Mouse (Mus musculus) urinary bladder, postnatal 0 days (tissue): ENCODE measurements around the gene Speer4a. TPM values are rescaled to one million over a fixed set of nuclear protein-coding genes. Genes with fewer than 3 reads are reported as not detected.

Experiments
- polyA plus RNA-seq: library from polyadenylated mRNA; unstranded; fragments of >200 nt; fragmentation: Nextera tagmentation; extraction: Ambion mirVana; gene quantifications from 2 replicates; pipeline ENCODE4 v1.2.1, GENCODE M21; 2015

Gene Speer4a
- polyA plus RNA-seq = 0.13 and 0.42 TPM in 2 replicates

DNA sequence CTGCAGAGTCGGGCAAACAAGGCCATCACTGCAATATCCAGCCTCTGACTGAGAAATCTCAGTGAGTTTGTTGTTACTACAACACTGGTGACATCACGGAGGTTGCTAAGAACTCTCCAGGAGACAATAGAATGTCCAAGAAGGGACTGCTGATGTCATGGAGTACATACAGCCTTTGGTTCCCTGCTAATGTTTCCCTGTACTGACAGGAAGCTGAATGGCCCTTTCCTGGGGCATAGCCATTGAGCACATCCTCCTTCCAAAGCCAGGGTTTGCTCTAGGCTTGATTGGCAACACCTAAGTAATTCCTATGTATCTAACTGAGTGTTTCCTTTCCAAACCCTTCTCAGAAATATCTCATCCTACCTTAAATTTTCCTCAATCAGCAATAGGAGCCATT is at the start of gene Speer4a:
Speer4a (minus strand) TSS at position 101 of the 400 bp plus-strand sequence.

DNA sequence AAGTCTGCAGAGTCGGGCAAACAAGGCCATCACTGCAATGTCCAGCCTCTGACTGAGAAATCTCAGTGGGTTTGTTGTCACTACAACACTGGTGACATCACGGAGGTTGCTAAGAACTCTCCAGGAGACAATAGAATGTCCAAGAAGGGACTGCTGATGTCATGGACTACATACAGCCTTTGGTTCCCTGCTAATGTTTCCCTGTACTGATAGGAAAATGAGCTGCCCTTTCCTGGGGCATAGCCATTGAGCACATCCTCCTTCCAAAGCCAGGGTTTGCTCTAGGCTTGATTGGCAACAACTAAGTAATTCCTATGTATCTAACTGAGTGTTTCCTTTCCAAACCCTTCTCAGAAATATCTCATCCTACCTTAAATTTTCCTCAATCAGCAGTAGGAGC is 19.1 kb upstream of the Speer4a start, which contains the start of gene Gm7347:
Gm7347 (minus strand) TSS at position 101 of the 400 bp plus-strand sequence.

DNA sequence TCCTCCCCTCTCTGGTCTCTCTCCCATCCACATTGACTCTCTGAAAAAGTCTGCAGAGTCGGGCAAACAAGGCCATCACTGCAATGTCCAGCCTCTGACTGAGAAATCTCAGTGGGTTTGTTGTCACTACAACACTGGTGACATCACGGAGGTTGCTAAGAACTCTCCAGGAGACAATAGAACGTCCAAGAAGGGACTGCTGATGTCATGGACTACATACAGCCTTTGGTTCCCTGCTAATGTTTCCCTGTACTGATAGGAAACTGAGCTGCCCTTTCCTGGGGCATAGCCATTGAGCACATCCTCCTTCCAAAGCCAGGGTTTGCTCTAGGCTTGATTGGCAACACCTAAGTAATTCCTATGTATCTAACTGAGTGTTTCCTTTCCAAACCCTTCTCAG is 16.5 kb downstream of the Speer4a start, which contains the start of gene Gm5862:
Gm5862 (minus strand) TSS at position 101 of the 400 bp plus-strand sequence.

DNA sequence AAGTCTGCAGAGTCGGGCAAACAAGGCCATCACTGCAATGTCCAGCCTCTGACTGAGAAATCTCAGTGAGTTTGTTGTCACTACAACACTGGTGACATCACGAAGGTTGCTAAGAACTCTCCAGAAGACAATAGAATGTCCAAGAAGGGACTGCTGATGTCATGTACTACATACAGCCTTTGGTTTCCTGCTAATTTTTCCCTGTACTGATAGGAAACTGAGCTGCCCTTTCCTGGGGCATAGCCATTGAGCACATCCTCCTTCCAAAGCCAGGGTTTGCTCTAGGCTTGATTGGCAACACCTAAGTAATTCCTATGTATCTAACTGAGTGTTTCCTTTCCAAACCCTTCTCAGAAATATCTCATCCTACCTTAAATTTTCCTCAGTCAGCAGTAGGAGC is 34.7 kb downstream of the Speer4a start, which contains the start of gene Gm1979:
Gm1979 (minus strand) TSS at position 101 of the 400 bp plus-strand sequence.

DNA sequence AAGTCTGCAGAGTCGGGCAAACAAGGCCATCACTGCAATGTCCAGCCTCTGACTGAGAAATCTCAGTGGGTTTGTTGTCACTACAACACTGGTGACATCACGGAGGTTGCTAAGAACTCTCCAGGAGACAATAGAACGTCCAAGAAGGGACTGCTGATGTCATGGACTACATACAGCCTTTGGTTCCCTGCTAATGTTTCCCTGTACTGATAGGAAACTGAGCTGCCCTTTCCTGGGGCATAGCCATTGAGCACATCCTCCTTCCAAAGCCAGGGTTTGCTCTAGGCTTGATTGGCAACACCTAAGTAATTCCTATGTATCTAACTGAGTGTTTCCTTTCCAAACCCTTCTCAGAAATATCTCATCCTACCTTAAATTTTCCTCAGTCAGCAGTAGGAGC is 50.8 kb downstream of the Speer4a start, which contains the start of gene Gm21698:
Gm21698 (minus strand) TSS at position 101 of the 400 bp plus-strand sequence.

Other genes with a start within 250 kb of the Speer4a start
- 0.16 and 0.18 TPM in 2 replicates for gene Gm21663, start 97.2 kb downstream of the Speer4a start, polyA plus RNA-seq
- gene Gm21671, start 85.1 kb downstream of the Speer4a start, polyA plus RNA-seq = 0.11 and 0.23 TPM in 2 replicates
- gene Gm21680, start 66.9 kb downstream of the Speer4a start, polyA plus RNA-seq = 0.06 and 0.25 TPM in 2 replicates
- 0.12 and 0.31 TPM in 2 replicates for gene Gm21698, start 50.9 kb downstream of the Speer4a start, polyA plus RNA-seq
- 0.12 and 0.17 TPM in 2 replicates for gene Gm1979, start 34.8 kb downstream of the Speer4a start, polyA plus RNA-seq
- 0.12 TPM in 1 of 2 replicates, not detected in the other for gene Gm5862, start 16.6 kb downstream of the Speer4a start, polyA plus RNA-seq
- 0.06 and 0.27 TPM in 2 replicates for gene Gm7347, start 19.0 kb upstream of the Speer4a start, polyA plus RNA-seq
- 0.06 and 0.10 TPM in 2 replicates for gene Gm10471, start 49.7 kb upstream of the Speer4a start, polyA plus RNA-seq
- gene 5031410I06Rik, start 65.8 kb upstream of the Speer4a start, polyA plus RNA-seq = 0.08 TPM in 1 of 2 replicates, not detected in the other
- gene Gm10220, start 81.9 kb upstream of the Speer4a start, polyA plus RNA-seq = 0.14 and 0.30 TPM in 2 replicates
- 0.16 and 0.22 TPM in 2 replicates for gene Gm7361, start 218.1 kb upstream of the Speer4a start, polyA plus RNA-seq